ENCODE assay signal across 8 mouse cellular contexts in the genomic region with DNA sequence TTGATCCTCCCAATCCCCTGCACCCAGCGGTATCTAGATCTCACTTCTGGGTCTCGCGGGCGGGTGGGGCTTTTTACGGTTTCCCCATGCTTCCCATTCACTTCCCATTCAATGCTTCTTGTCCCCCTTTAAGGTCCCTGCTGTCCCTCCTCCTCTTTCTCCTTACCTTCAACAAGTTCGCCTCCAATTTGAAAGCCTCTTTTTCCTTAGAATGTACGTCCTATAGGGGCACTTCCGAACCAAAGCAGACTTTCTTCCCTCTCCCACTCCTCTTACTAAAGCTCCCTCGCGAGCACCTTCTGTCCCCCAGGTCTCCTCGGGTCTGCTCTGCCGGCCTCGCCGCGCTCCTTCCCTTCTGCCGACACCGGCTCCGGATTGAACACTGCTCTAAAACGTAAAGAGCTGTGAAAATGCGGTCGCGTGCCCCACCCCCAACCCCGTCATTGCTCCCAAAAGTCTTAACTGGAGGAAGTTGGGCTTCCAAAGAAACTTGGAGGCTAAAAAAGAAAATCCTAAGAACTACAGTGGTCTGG. TPM values are rescaled to one million over a fixed set of nuclear protein-coding genes. Genes with fewer than 3 reads are reported as not detected.
A peak's percentile ranks its signal among the peaks of the same experiment; 100 is the strongest.
DNase-seq lines count a peak whose midpoint lies in the region; ATAC-seq and TF ChIP-seq lines count a peak whose summit lies in the region.

A gene (minus strand): TSS at position 384 of the 533 bp plus-strand sequence.

- no peak for TF ChIP-seq POLR2A in kidney, adult 2 months (IDR thresholded peaks at IDR 0.05; ENCODE audit: low read depth, low read length)

- TF ChIP-seq CTCF in kidney, adult 2 months (conservative IDR thresholded peaks at IDR 0.05; ENCODE audit: insufficient read depth, insufficient read length, low read depth, low read length) = no peak

- peak within 1 kb of the TSS; percentile 68 for H3K27ac ChIP-seq in kidney, adult 2 months (ENCODE audit: insufficient read depth, low read depth, low read length)
- H3K27ac ChIP-seq in hindbrain, embryonic 14.5 days = no peak within 1 kb of the TSS
- H3K27ac ChIP-seq in midbrain, embryonic 14.5 days (replicated peaks; ENCODE audit: low read depth, low read length) = no peak within 1 kb of the TSS

- DNase-seq in kidney, adult 2 months = no peak
- no peak for DNase-seq in kidney, adult 18-20 months
- no peak for DNase-seq in adrenal gland, adult 18-20 months (ENCODE audit: low spot score in 2 of 2)
- DNase-seq in hindbrain, embryonic 14.5 days (ENCODE audit: low spot score) = no peak
- DNase-seq in midbrain, embryonic 14.5 days = peak; percentile 40
- DNase-seq in left cerebral cortex, adult 11 months (ENCODE audit: low spot score) = no peak
- DNase-seq in frontal cortex, adult 2 months (ENCODE audit: extremely low spot score in 1 of 2, low spot score in 1 of 2) = no peak
- DNase-seq in left cerebral cortex, adult 9 months (ENCODE audit: low spot score in 2 of 2) = no peak

- 3% methylated on average over 23 of the region's 23 CpGs for WGBS in kidney, adult 2 months
- 1% methylated on average over 23 of the region's 23 CpGs for WGBS in hindbrain, embryonic 14.5 days
- WGBS in midbrain, embryonic 14.5 days = 1% methylated on average over 23 of the region's 23 CpGs

- H3K27me3 ChIP-seq in kidney, adult 2 months (replicated peaks; ENCODE audit: control insufficient read depth, insufficient read depth, low read length) = no peaks in the 10 kb centered on the region; the same call in none of the 2 replicates
- H3K27me3 ChIP-seq in hindbrain, embryonic 14.5 days (ENCODE audit: control insufficient read depth, insufficient read depth, low read length) = peaks cover 98% of the 10 kb centered on the region
- peaks cover 78% of the 10 kb centered on the region for H3K27me3 ChIP-seq in midbrain, embryonic 14.5 days (ENCODE audit: control insufficient read depth, insufficient read depth, low read length)

- no peak within 1 kb of the TSS for H3K9ac ChIP-seq in hindbrain, embryonic 14.5 days
- peak within 1 kb of the TSS; percentile 3; the same call in 1 of the 2 replicates for H3K9ac ChIP-seq in midbrain, embryonic 14.5 days (replicated peaks; ENCODE audit: low read length)

- H3K4me1 ChIP-seq in kidney, adult 2 months (ENCODE audit: control insufficient read depth, insufficient read depth, low read length) = no peaks in the 10 kb centered on the region
- no peaks in the 10 kb centered on the region for H3K4me1 ChIP-seq in hindbrain, embryonic 14.5 days (replicated peaks; ENCODE audit: control insufficient read depth, insufficient read depth, low read length)
- no peaks in the 10 kb centered on the region for H3K4me1 ChIP-seq in midbrain, embryonic 14.5 days (ENCODE audit: control insufficient read depth, insufficient read depth, low read length)

- H3K36me3 ChIP-seq in kidney, adult 2 months (ENCODE audit: control insufficient read depth, insufficient read depth, low read length) = no peaks in the 10 kb centered on the region
- no peaks in the 10 kb centered on the region for H3K36me3 ChIP-seq in hindbrain, embryonic 14.5 days (replicated peaks; ENCODE audit: control insufficient read depth, insufficient read depth)
- H3K36me3 ChIP-seq in midbrain, embryonic 14.5 days (ENCODE audit: control insufficient read depth, insufficient read depth, low read length) = no peaks in the 10 kb centered on the region

- no peaks in the 10 kb centered on the region for H3K9me3 ChIP-seq in hindbrain, embryonic 14.5 days (ENCODE audit: control insufficient read depth, low read length)
- H3K9me3 ChIP-seq in midbrain, embryonic 14.5 days (ENCODE audit: control insufficient read depth, low read length) = no peaks in the 10 kb centered on the region

- H3K4me3 ChIP-seq in kidney, adult 2 months (ENCODE audit: insufficient read depth, low read depth, low read length) = peak within 1 kb of the TSS; percentile 39
- H3K4me3 ChIP-seq in hindbrain, embryonic 14.5 days (replicated peaks; ENCODE audit: low read length) = peak within 1 kb of the TSS; percentile 21
- peak within 1 kb of the TSS; percentile 45 for H3K4me3 ChIP-seq in midbrain, embryonic 14.5 days (replicated peaks; ENCODE audit: low read depth, low read length)

- ATAC-seq in hindbrain, embryonic 14.5 days (ENCODE audit: low FRiP score) = no peak
- peak; percentile 4; the same call in 1 of the 2 replicates for ATAC-seq in midbrain, embryonic 14.5 days (ENCODE audit: low FRiP score, low TSS enrichment)

- H3K4me2 ChIP-seq in hindbrain, embryonic 14.5 days (replicated peaks) = peak within 1 kb of the TSS; percentile 38
- H3K4me2 ChIP-seq in midbrain, embryonic 14.5 days (ENCODE audit: low read length) = peak within 1 kb of the TSS; percentile 65

RNA-seq across cellular contexts. Expression of the gene that starts here (rescaled TPM):
- polyA plus RNA-seq in kidney, adult 2 months (2012; rRNA removed) = 14.9 and 15.4 TPM in 2 replicates
- 10 to 100 TPM; 11.7 to 14.2 TPM for total RNA-seq in adrenal gland, adult 18-20 months (2021)
- 28.2 and 29.0 TPM in 2 replicates for polyA plus RNA-seq in hindbrain, embryonic 14.5 days (2014; fragmentation: Nextera tagmentation; extraction: Ambion mirVana)
- 88.6 and 120 TPM in 2 replicates for polyA plus RNA-seq in midbrain, embryonic 14.5 days (2014; fragmentation: Nextera tagmentation; extraction: Ambion mirVana)
- 0.19 TPM in 1 of 2 replicates, not detected in the other for polyA plus RNA-seq in frontal cortex, adult 2 months (2012; rRNA removed)

Comparison
In these comparisons a context has a peak if more than half of its experiments do, and no peak if none do; other contexts are left out.
1. RNA of the gene that starts here (polyA plus RNA-seq): 88.6 to 120 TPM in midbrain, embryonic 14.5 days, 28.2 to 29.0 TPM in hindbrain, embryonic 14.5 days and 14.9 to 15.4 TPM in kidney, adult 2 months; 0.19 TPM in frontal cortex, adult 2 months; every median in the first group is over 10 times any median in the second.
2. Peak in every context shown above with its lines, with median percentiles within 50 percentile points of each other: H3K4me3 ChIP-seq.